Mouse (Mus musculus) spleen, adult 2 months (tissue): ENCODE data around the gene Fkbp9.

Experiments used
- CTCF ChIP-seq: fragments of 200-500 bp; IDR thresholded peaks from 2 replicates; pipeline ENCODE4 v1.5.1; 2011; ENCODE audit warnings: mild to moderate bottlenecking, inconsistent platforms; ENCODE audit not compliant: insufficient read depth, insufficient read length, insufficient replicate concordance; ENCODE audit errors: extremely low read depth
- POLR2A ChIP-seq: fragments of 200-500 bp; IDR thresholded peaks from 2 replicates; pipeline ENCODE4 v1.6.1; 2011; ENCODE audit warnings: low read depth, low read length, inconsistent platforms

GRCm38 (mm10) chr6:56899601-56900000, 67.7 kb downstream of the Fkbp9 start:
- no peak for TF ChIP-seq CTCF
- TF ChIP-seq POLR2A: no peak
